Mouse (Mus musculus) c-Kit-negative CD71-positive TER-119-positive erythroid progenitor cells, embryonic 14.5 days (primary cell): ENCODE data around the gene Gm266.
"Not testable (repeated sequence)": the region's sequence is repeated elsewhere in the genome, so short reads cannot be mapped to it uniquely, and the experiment has no call there.

Experiments
- DNase-seq: peaks from one replicate; pipeline ENCODE4 v3.0.0-alpha.2; 2013; ENCODE audit warnings: low read depth, low spot score

Gene Gm266

GRCm38 (mm10) chr12:111485652-111486306 is at the start of gene Gm266:
Gene Gm266 (minus strand): TSS chr12:111485823.
- no peak for DNase-seq

DNA sequence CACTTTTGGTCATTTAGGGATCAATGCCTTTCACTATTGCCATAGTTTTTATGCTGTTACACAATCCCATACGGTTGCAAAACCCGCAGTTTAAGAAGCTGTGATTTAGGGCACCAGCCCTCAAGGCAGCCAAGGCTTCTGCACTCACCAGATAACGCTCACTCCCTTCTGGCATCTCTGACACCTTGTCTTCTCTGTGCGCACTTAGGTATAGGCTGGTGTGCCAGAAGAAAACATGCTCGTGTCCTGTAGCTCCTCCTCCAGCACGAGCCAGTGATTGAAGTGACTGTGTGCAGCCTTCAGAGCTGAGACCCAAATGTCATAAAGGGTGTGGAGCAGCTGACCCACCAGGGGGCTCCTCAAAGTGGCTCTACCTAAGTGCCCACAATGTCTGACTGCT is 49.7 kb upstream of the Gm266 start:
- peak; percentile 69 for DNase-seq

GRCm38 (mm10) chr12:111533096-111533794 is 47.6 kb upstream of the Gm266 start:
- DNase-seq: no peak

GRCm38 (mm10) chr12:111529192-111529591 is 43.6 kb upstream of the Gm266 start:
- DNase-seq: no peak

DNA sequence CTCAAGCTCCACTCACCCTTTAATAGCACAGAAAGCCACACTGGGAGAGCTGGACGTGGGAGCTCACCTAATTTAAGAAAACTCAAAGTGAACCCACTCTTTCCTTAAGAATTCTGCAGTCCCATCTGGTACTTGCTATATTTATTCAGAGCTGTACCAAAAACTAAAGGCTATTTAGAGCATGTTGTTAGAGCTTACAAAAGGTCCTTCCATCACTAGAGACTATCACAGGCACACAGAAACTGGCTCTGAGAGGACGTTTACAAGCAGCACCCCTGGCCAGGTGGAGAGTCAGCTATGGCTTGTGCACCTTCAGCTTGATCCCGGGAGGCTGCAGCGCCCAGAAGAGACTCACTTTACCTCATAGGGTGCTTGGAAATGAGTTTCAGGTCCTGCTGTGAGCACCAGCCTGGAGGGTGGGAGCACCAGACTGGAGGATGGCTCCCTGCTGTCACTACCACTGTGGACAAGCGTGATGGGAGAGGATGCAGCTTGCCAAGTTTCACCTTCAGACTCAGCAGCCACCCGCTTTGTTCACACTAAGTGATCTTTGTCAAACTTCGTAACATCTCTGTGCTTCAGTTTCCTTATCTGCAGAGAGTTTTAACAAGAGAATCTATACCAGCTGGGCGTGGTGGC is 42.1 kb upstream of the Gm266 start:
- DNase-seq: no peak

DNA sequence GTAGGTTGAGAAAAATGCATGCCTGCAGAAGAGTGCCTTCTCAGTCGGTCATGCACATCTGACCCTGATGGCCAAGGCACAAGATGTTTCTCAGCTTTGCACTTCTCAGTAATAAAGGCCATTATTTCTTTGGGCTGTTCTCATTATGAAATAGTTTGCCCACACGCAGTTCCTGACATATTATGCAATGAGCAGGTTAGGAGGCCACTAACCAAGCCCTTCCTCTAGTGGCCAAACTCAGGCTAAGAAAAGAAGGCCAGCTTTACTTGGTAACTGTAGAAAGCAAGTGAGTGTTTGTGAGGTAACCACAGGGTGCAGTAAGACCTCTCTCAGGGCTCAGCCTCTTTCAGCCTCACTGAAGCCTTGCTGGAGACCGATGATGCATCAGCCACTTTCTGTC is 39.3 kb upstream of the Gm266 start:
- DNase-seq: no peak

DNA sequence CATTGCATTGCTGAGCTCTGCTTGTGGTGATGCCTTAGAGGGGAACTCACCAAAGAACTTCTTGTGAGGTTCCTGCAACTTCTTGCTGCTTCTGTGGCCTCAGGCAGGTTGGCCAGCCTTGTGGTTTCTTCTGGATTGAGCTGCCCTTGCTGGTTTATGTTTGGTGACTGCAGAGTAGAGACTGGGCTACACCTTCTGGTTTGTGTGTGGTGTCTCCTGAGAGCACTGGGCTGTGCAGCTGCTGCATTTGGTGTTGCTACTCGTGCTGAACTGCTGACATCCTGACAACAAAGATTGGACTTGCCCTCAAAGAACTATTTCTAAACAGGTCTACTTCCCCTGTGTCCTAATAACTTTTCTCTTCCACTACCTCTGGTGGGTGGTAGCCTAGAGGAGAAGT is 38.8 kb upstream of the Gm266 start:
- DNase-seq: no peak

DNA sequence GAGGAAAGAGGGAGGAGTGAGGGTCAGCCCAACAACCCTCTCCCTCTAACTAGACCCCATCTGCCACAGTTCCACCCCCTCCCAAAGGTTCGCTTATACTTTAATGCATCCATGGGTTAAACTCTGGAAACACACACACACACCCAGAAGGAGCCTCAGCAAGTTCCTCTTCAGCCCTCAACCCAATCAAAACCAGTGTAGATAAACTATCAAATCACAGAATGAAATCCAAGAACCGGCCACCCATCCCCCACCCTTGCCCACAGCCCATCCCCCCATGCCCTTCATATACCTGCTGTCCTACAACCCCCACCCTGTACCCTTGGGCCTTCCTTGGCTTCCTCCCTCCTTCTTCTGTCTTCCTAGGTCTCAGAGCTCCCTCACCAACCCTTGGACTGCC is 35.4 kb upstream of the Gm266 start:
- no peak for DNase-seq

- no peak for DNase-seq
Observed at GRCm38 (mm10) chr12:111519821-111520220, 34.2 kb upstream of the Gm266 start.

GRCm38 (mm10) chr12:111518391-111518790 is 32.8 kb upstream of the Gm266 start:
- DNase-seq: no peak

DNA sequence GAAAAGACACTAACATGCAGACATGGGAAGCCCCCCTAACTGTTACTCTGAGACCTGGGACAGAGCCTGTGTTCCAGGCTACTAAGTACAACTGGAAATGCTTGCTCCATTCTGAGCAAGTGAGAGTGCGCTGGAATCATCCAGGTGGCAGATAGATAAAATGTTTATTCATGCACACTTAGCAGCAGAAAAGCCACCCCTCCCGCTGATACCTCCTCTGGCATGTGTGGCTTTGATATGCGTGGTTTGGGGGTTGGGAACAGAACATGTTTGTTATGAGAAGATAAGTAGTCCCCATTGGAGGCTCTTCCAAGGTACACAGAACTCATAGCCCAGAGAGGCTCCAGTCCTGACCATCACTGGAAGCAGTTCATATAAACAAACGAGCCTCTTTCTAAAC is 32.3 kb upstream of the Gm266 start:
- peak; percentile 90 for DNase-seq

DNA sequence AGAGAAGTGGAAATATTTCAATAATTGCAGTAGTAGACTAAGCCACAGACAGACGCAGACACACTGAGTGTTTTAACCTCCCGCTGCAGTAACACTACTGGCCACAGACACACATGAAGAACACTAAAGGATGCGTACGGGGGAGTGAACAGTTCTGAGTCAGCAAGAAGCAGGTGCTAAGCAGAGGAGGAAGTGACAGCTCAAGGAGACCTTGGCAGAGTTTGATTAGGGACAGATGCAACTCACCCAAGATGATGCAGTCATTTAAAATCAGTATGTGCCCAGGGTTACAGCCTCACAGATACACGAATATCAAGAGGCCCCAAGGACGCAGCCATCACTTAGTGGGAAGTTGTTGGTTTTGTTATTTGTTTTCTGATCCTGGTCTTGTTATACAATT is 31.2 kb upstream of the Gm266 start:
- DNase-seq: peak; percentile 77

DNA sequence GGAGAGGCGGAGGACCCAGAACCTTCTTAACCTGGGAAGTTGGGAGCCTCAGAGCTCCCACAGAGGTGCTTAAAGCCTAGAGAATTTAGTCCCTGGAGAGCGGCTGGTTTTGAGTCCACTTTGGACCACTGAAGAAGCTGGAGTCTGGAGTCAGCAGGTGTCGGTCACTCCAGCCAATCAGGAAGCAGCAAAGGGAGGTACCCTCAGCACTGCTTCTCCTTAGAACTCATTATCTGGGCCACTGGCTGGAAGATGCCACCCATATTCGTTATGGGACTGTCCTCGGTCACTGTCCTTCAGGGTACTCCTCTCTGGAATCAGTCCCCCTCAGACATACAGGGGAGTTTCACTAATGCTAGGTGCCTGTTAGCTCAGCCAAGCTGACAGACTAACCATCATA is 30.3 kb upstream of the Gm266 start:
- no peak for DNase-seq

DNA sequence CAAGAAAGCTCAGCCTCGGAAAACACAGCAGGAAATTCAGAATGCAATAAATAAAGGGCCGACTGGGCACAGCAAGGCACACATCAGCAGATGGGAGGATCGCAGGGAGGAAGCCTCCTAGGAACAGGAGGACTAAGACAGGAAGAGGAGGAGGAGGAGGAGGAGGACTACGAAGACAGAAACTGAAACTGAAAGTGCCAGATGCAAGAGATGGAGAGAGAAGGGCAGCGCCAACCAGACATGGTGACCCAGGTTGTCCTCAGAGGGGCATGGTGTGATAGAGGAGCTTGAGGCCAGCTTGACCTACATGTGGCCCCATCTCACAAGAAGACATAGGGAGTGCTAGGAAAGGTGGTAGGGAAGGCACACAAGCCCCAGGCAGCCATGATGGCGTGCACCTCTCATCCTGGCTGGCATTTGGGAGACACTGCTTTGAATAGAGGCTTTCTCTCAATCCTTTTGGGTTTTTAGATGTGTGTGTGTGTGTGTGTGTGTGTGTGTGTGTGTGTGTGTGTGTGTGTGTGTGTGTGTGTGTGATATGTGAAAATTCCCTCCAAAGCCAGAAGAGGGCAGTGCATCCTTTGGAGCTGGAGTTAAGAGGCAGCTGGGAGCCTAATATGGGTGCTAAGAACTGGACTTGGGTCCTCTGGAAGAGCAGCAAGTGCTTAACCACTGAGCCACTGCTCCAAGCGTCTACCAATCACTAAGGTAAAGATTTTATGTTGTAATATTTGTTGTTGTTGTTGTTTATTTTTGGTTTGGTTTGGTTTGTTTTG is 29.4 kb upstream of the Gm266 start:
- DNase-seq: no peak

GRCm38 (mm10) chr12:111514231-111514792 is 28.7 kb upstream of the Gm266 start:
- DNase-seq: no peak

- DNase-seq: no peak
Observed at GRCm38 (mm10) chr12:111513673-111514072, 28.1 kb upstream of the Gm266 start.

DNA sequence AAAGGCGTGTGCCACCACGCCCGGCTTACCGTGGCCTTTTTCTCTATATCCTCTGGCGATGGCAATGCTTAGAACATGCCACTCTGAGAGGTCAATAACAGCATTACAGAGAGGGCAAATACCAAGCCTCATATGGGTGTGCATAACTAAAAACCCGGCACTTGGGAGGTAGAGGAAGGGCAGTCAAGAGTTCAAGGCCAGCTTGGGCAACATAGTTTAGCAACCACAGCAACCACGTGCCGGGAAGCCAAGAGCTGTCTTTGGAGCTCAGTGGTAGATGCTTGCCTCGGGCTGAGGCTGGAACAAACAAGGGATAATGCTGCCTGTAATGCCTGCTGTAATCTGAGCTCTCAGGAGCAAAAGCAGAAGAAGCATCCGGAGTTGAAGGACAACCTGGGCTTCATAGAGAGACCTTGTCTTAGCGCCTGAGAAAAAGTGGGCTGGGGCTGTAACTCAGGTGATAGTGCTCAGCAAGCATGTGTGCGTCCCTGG is 27.0 kb upstream of the Gm266 start:
- DNase-seq: no peak

DNA sequence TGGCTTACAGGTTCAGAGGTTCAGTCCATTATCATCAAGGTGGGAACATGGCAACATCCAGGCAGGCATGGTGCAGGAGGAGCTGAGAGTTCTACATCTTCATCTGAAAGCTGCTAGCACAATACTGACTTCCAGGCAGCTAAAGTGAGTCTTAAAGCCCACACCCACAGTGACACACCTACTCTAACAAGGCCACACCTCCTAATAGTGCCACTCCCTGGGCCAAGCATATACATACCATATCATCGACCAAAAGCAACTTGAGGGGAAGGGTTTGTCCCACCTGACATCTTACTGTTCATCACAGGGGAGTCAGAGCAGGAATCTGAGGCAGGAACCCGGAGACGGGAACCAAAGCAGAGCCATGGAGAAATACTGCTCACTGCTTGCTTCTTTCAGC is 22.8 kb upstream of the Gm266 start:
- DNase-seq: not testable (repeated sequence)

GRCm38 (mm10) chr12:111507962-111508361 is 22.3 kb upstream of the Gm266 start:
- no peak for DNase-seq

DNA sequence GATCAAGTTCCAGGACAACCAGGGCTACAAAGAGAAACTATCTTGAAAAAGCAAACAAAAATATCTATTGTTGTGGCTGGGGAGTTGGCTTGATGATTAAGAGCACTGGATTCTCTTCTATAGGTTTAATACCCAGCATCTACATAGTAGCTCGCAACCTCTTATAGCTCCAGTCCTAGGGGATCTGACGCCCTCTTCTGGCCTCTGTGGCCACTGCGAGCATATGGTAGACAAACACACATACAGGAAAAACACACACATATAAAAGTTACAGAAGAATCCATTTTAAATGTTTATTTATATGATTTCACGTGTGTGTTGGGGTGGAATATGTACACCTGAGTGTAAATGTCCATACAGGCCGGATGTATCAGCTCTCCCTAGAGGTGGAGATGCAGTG is 21.4 kb upstream of the Gm266 start:
- DNase-seq: no peak

DNA sequence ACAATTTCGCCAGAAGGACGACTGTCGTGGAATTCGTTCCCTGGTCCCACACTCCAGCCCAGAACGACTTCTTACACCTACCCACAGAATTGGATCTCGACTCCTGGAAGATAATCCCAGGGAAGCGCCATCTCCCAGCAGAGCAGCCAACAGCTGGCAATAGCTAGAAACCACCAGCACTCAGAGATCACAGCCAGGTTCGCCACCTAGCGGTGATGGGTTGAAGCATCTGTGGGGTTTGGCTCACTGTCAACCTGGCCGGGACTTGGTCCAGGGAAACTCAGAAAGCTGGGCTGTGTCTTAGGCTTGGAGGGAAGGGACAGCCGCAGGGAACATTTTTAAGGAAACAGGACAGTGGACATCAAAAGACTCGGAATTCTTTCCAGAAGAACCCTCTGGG is 19.3 kb upstream of the Gm266 start:
- DNase-seq: peak; percentile 85

DNA sequence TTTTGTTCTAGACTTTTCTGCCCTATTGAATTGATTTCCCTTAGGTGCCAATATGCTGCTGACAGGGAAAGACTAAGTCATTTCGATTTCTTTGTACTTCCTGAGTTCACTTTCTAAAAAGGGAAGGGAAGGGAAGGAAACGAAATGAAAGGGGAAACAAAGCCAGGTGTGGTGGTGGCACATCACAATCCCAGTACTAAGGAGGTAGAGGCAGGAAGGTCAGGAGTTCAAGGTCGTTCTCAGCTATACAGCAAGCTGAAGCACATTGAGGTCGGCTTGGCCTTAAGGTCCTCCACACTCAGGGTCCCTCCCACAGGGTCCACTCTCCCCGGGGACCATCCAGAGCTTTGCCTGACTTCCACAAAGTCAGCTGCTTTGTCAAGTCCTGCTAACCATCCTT is 17.9 kb upstream of the Gm266 start:
- DNase-seq: no peak
